Mouse (Mus musculus): Measurements from ENCODE around the gene Fstl4.

The Fstl4 gene

DNA sequence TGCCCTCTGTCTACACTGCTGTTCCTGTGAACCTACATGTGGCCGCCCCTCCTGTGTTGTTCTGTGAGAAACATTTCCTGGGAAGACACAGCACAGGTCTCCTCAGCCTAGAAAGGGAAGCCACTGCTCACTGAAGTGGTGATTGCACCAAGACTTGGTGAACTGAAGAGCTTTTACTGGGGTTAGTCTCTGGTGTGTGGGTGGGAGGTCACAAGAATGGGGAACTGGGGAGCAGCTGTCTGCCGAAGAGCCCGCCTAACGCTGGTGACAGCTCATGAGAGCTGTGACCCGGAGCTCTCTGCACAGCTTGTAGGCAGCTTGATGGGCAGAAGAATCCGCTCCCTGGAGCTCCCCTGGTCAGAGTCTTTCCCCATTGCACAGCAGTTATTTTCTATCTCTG, 260.0 kb downstream of the Fstl4 start:
- no peak for DNase-seq (ENCODE audit: low spot score in 2 of 2)

DNA sequence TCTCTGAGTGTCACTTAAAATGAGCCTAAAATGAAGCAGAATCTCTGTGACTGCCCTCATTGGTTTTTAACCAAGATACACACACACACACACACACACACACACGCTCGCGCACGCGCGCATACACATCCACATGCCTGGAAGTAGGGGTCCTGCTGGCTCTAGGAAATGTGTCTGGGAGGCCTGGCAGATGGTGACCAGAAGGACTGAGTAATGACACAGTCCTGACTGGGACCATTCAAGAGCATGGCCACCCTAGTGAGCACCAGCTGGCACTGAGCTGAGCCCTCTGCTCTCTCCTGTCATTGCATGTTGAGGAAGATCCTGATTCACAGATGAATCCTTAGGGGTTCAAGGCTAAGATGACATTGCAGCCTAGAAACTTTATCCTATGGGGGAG, 261.3 kb downstream of the Fstl4 start:
- no peak for DNase-seq (ENCODE audit: low spot score in 2 of 2)

DNA sequence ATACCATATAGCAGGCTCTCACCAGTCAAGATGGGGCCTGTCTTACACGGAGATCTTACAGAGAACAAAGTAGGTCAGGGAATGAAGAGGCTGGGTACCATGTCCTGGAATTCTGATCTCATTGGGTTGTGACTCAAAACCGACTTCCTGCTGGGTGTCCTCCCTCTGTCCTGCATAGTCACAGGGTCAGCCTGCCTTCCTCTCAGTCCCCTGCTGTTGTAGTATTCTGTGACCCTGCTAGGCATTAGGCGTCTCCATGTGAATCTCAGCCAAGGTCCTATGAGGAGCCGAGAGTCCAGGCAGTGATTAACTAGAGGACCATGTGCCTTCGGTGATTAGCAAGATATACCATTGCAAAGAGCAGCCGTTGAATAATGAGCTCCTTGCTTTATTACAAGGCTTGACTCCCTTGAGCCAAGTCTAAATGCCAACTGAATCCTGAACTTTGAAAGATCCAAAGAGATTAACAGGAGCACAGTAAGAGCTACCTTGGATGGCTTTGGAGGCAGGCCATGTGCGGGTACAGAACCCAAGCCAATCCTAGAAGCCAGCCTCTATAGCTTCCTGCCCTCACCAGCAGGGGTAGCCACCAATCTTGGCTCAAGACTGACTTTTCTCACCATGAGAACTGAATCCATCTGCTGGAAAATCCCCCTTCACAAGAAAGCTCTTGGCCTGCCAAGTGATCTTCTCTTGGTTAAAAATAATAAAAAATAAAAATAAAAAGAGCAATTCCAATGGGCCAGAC, 264.2 kb downstream of the Fstl4 start:
- no peak for DNase-seq (ENCODE audit: low spot score in 2 of 2)

DNA sequence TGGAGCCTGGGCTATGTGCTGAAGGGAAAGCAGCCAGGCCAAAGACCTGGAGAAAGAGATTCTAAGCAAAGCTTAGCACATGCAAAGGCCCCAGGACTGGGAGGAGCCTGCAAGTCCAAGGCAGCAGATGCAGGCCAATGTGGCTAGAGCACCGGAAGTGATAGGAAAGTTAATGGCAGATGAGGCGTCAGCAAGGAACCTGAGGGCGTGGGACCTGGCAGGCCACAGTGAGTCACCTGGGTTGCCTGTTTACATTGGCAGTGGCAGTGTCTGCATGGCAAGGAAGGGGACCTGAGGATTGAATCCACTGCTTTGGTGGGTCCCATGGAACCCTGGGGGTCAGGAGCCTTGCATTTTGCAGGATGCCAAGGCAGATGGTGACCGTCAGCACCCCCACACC, 267.3 kb downstream of the Fstl4 start:
- DNase-seq (ENCODE audit: low spot score in 2 of 2) = no peak

DNA sequence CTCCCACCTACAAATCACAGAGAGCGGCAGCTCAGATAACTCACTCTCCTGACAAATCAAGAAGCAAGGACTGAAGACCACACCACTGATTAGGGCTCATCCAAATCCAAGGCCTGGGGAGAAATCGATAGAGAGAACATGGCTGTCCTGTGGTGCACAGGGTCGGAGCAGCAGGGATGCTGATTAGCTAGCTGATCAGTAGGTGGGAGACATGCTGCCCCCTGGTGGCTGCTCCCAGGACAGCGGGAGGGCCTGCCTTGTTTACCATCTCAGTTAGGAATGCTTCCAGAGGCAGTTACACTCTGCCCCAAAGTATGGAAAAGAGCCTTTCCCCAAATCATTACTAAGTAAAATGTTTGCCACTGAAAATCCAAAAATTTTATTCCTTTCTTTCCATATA, 267.9 kb downstream of the Fstl4 start:
- DNase-seq (ENCODE audit: low spot score in 2 of 2) = peak in 1 of 2 experiments; percentile 85

DNA sequence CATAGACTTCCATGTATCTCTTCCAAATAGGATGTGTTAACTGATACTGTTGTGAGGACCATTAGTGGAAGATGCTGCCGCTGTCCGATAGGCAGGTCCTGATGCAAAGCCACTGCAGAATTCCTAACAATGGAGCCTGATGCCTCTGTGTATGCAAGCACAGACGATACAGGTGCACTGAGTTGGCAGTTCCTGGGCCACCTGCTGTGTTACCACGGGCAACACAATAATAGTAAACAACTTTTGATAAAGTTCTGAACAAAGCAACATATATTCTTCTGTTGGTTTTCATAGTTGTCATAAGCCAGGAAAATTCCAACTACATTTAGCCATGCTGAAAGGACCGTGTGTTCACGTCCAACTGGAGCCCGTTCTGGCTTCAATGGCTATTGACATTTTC, 271.0 kb downstream of the Fstl4 start:
- no peak for DNase-seq (ENCODE audit: low spot score in 2 of 2)

DNA sequence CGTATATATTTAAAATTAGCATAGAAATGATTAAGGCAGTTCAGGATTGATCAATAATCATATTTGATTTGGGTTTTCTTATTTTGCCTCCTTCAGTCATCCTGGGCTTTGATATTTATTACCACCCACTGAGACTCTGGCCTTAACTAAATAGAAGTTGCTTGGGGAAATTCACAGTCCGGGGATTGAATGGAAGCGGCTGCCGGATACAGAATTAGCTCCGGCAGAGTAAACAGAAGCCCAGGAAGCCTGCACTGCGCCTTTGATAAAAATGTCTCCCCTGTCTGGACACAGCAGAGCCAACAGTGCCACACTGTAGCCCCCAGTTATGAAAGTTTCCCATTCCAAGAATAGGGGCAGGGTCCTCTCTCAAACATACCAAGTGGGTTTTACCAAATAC, 282.4 kb downstream of the Fstl4 start:
- no peak for DNase-seq (ENCODE audit: low spot score in 2 of 2)

DNA sequence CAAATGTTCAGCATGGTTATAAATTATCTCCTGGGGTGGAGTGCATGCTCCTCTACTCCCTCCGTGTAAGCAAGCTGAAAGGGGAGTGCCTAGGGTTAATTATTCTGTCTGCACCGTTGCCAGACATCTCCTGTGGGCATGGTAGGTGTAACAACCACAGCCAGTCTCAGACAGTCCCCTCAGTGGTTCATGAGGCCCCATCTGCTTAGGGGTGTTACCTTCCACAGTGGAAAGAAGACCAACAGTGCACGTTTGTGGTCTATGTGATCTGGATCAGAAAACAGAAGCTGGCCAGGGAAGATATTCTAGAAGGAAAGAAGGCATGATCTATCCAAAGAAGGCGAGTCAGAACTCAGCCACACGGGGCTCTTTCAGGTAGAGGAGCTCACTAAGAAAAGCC, 289.7 kb downstream of the Fstl4 start:
- DNase-seq (ENCODE audit: low spot score in 2 of 2) = no peak

DNA sequence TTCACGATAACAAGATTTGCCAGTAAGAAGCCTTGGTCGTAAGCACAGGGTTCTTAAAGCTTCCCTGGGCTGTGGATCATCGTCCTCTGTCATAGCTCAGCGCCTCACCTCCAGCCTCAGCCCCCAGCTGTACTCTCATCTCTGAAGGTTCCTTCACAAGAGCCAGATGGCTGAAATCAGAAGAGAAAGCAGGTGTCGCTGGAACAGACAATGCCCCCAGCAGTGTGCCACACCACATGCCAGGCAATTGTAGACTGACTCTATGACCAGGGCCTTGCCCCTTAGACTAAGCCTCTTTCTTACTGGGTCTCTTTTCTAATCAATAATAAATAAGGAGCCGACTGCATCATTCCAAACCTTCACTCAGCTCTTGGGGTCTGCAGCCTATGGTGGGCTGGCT, 291.5 kb downstream of the Fstl4 start:
- no peak for DNase-seq (ENCODE audit: low spot score in 2 of 2)

DNA sequence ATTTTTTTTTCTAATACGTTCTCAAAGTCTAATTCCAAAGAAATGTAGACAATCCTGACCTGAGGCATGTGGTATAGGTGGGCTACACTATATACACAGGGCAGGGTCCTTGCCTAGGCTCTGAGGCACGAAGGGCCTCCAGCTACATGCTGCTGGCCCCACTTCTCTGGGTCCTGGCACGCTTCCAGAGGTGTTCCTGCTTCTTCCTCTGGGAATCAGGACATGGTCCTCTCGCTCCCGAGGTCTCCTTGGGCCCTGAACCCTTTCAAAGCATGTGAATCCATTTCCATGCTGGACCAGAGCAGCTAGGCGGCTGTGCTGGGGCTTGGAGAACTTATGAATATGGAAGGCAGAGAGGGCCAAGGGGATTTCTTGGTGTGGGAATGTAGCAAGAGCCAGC, 292.3 kb downstream of the Fstl4 start:
- DNase-seq (ENCODE audit: low spot score in 2 of 2) = no peak

DNA sequence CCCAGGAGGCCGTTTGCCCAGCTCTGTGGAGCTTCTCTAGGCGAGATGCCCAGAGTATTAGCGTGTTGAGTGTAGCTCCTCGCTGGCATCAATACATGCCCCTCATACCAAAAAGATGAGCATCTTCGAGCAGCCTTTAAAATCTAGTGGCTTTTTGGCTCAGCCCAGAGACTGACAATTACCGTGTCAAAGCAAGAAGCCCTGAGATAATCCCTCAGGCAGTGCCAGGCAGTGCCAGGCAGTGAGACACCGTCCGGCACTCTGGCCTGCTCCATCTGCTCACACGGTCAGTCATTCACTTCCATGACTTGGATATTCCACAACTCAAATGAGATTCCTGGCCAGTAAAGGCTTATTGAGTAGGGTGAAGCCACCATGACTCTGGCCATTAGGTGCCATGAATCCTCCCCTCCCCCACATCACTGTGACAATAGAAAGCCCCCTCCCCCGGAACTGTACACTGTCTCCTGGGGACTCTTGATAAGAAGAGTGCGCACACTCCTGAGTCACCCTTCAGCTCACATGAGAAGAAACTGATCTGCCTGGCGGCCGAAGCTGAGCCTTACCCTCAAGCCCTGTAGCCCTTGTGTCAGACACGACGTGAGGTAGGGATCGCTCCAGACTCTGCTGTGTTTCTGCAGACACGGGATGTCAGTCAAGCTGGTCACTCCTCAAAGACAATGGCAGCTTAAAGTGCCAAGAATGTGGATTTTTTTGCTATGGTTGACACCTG, 293.6 kb downstream of the Fstl4 start:
- no peak for DNase-seq (ENCODE audit: low spot score in 2 of 2)

DNA sequence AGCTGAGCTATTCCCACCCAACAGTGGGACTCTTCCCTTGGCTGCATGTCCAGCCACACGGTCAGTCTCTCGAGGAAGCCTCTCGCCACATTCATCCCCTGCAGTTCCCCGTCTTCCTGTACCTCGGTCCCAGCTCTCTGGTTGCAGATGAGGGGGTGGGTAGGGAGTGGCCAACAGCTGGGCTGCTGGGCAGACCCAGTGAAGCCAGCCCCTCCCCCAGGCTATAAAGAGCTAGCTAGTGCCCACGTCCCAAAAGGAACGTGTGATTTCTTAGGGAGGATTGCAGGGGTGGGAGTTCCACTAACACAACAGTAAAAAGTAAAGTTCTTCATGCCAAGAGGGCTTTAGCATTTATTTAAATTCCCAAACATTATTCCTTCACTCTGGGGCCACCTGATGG, 294.1 kb downstream of the Fstl4 start:
- no peak for DNase-seq (ENCODE audit: low spot score in 2 of 2)

DNA sequence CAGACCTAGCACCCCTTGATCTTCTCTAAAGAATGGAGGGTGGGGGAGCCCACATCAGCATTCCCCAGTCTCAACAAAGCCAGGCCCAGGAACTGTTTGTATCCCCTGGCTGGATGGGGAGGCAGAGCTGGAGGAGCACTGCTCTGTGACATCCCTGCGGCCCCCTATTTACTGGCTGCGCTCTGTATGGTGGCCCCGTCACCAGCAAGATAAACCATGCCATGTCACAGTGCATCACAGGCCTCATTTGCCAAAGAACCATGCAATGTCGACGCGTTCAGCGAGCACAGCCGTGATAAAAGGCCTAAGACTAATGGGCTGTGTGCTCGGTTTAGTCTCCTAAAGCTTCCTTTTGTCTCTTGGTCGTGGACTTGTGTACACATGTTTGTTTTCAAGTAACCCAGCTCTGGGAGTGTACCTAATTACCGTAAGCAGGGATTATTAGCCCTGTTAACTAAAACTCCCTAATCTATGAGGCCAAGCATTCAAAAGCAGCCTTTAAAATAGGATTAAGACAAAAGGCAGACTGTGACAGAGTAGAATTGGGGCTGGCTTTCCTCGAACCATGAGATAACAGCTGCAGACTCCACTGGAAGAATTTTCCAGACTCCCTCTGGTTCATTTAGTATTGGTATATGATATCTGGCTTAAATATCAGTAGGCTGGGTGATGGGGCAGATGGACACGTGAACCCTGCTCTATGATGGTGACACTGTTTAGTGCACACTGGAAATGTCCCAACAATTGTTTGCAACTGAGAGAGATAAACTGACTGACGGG, 303.5 kb downstream of the Fstl4 start:
- DNase-seq (ENCODE audit: low spot score in 2 of 2) = no peak

DNA sequence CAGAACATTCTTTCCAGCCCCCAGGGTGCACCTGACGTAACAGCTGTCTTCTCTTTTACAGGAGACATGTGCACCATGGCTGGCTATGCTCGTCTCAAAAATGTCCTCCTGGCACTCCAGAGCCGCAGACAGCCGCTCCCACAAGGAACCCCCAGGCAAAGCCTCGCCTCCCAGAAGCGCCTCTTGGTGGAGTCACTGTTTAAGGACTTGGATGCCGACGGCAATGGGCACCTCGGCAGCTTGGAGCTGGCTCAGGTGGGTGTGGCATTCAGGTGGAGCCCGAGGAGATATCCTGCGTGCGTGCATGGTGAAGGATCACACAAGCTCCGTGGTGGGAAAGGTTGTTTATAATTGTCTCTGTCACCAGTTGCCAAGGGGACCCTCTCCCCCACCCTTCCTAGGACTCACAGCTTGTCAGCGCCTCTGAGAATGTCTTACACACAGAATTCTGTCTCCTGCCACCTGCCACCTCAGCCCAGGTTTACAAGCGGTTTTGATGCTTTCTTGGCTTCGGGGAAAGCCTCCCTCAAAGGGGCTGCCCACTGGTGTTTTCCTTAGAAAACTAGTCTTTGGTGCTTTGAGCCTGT, 304.1 kb downstream of the Fstl4 start:
- DNase-seq (ENCODE audit: low spot score in 2 of 2) = no peak

DNA sequence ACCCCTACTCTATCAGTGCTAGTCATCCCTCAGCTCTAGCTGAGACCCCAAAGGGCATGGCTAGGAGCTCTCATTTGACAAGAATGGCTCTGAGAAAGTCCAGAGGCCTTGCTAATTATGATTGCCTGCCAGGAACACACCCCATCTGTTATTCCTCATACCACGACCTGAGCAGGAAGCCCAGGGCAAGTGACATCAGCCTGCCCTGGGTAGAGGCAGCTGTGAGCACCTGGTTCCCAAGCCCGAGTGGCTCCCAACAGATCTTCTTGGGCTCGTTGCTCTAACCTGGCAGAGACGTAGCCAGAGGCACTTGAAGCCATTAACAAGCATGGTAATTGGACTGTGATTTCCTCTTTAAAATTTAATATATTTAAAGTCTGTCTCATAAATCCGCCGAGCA, 305.3 kb downstream of the Fstl4 start:
- no peak for DNase-seq (ENCODE audit: low spot score in 2 of 2)

DNA sequence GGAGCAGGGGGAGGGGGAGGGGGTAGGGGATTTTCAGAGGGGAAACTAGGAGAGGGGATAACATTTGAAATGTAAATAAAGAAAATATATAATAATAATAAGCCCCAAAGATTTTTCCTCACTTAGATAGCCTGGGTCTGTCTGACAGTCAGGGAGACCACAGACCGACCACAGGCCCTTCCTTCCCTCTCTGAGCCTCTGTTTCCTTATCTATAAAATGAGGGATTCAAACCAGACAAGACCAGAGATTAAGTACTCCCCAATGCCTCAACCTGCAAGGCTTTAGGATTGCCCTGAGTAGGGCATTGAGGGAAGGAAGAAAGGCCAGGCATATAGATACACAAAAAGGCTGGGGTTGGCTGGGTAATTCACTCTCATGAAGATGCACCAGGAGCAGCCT, 307.2 kb downstream of the Fstl4 start:
- DNase-seq (ENCODE audit: low spot score in 2 of 2) = no peak

DNA sequence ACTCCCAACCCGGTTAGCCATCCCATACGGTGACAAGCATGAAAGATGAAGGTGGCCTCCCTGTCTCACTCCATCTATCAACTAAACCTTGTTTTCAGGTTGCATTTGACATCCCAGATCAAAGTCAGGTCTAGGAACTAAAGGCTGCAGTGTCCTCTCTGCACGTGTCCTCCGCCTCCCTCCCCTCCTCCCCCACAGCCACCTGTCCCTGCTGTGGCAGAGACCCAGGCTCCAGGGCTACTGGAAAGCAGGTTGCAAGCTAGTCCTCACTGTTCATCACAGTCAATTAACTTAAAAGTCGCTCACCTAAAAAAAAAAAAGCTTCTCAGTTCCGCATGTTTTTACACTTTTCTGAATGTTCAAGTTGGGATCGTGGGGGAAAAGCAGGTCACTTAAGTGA, 313.2 kb downstream of the Fstl4 start:
- DNase-seq (ENCODE audit: low spot score in 2 of 2) = no peak

DNA sequence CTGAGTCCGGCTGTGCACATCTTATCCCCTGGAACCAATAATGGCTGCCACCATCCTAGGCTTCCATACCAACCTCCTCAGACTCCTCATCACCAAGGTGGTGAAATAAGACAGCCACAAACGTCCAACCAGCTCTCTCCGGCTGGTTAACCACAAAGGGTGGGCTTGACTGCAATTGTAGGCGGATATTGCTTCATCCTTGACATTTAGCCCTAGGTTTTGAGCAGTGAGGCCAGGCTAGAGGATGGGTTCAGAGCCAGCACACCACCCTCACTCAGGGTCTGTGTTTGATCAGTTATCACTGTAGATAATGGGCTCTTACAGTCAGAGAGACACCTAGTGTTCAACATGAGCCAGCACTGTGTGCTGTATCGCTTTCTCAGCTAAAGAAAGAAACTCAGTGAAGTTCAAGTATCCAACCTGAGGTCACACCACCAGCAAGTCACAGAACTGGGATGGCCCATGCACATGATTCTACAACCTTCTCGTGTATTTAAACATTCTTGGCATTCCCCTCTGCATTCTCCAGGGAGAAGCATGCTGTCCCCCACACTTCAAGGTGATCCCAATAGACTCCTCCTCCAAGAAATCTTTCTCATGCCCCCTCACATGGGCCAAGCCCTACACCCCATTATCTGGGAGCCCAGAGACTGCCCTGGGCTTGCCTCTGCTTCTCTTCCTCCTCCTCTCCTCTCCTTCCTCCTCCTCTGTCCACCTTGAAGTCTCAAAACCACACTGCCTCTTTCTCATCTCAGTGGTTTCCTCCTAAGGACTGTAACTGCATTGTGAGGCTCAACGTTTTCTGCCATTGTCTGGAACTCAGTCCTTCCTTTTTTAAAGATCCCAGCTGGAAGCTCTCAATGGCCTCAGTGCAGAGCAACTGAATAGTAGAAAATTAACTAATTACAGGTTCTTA, 314.2 kb downstream of the Fstl4 start:
- DNase-seq (ENCODE audit: low spot score in 2 of 2) = no peak

DNA sequence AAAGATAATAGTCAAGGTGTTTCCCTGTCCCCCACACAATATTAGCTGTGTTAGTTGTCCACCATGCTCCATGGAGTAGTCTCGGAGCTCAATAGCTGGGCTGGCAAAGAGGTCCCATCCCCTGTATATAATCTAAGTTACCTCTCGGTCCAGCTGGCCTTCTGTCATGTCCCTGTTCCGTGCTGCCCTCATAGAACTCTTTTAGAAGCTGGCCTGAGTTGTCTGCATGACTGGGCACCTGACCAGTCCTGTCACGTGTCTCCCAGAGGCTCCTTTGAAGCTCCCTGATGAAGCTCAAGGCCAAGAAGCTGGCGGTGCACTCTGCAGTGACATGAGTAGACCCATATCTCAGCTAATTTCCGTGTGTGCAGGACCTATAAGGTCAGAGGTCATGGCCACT, 316.9 kb downstream of the Fstl4 start:
- no peak for DNase-seq (ENCODE audit: low spot score in 2 of 2)

DNA sequence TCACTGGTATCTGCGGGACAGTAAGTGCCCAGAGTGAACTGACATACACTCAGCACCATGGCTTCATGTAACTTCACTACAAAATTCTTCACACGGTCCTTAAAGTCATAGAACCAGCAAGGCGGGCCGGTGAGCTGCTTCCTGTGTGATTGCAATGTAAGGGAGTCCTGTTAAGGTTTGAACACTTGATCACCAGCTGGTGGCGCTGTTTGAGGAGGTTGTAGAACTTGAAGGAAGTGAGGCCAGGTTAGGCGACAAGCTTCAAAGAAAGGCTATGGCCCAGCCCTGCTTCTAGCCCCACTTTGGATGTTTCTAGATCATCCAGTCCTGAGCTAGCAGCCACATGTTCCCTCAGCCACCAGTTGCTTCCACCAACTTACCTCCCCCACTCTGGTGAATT, 320.9 kb downstream of the Fstl4 start:
- DNase-seq (ENCODE audit: low spot score in 2 of 2) = no peak

DNA sequence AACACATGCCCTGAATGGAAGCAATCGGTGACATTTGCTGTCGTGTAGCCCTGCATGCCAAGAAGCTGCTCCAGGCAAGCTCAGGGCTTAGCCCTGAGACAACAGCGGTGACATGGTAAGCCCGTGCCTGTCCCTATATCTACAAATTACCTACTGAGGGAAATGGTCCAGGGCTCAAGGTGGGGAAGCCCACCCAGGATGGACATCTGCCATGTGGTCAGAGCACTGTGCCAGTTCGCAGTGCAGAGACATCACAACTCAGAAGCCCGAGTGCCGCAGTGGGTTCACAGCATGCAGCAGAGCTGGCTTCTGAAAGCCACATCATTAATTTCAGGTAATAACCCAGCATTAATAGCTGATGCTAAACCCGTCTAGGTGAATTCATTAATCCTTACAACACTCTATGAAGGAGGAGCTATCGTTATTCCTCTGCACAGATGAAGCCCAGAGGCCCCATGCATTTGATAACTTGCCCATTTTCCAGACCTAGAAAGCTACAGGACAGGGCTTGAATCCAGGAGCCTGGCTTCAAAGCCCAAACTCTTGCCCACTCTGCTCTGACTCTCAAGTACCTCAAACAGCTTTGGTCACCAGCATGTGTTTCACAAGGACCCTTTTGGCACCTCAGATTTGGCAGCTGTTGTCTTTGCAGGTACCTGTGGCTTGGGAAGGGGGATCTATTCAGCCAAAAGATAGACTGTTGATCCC, 321.6 kb downstream of the Fstl4 start:
- DNase-seq (ENCODE audit: low spot score in 2 of 2) = no peak

Measured in left cerebral cortex, adult 9 months (tissue).